Mouse (Mus musculus) forebrain, embryonic 16.5 days (tissue): ENCODE measurements around the gene Iffo2. TPM values are rescaled to one million over a fixed set of nuclear protein-coding genes. Genes with fewer than 3 reads are reported as not detected.
A peak's percentile ranks its signal among the peaks of the same experiment; 100 is the strongest.

ENCODE experiments used
- ATAC-seq: fragments of 200-750 bp; cut with Nextera tagmentation; 2 replicates; pipeline ENCODE4 v1.8.0; 2017; ENCODE audit warnings: mild to moderate bottlenecking, moderate library complexity
- H3K27ac ChIP-seq: fragments of 300-500 bp; sonication (generic); 2 replicates; pipeline ENCODE4 v1.5.1; 2014; ENCODE audit warnings: low read length, control low read depth
- H3K27me3 ChIP-seq: fragments of 300-500 bp; sonication (generic); replicated peaks from 2 replicates; pipeline ENCODE4 v1.6.1; 2014; ENCODE audit warnings: low read length; ENCODE audit not compliant: control insufficient read depth, insufficient read depth
- H3K36me3 ChIP-seq: fragments of 300-500 bp; sonication (generic); 2 replicates; pipeline ENCODE4 v1.6.1; 2014; ENCODE audit not compliant: control insufficient read depth, insufficient read depth
- H3K4me1 ChIP-seq: fragments of 300-500 bp; sonication (generic); replicated peaks from 2 replicates; pipeline ENCODE4 v1.6.1; 2014; ENCODE audit warnings: low read length; ENCODE audit not compliant: control insufficient read depth, insufficient read depth
- H3K4me2 ChIP-seq: fragments of 300-500 bp; sonication (generic); 2 replicates; pipeline ENCODE4 v1.6.1; 2014; ENCODE audit warnings: mild to moderate bottlenecking, low read length, control low read depth
- H3K4me3 ChIP-seq: fragments of 300-500 bp; sonication (generic); replicated peaks from 2 replicates; pipeline ENCODE4 v1.5.1; 2014; ENCODE audit warnings: mild to moderate bottlenecking, low read length, control low read depth
- H3K9ac ChIP-seq: fragments of 300-500 bp; sonication (generic); replicated peaks from 2 replicates; pipeline ENCODE4 v1.6.1; 2014; ENCODE audit warnings: low read depth, low read length, control low read depth
- H3K9me3 ChIP-seq: fragments of 300-500 bp; sonication (generic); 2 replicates; pipeline ENCODE4 v1.6.1; 2016; ENCODE audit warnings: low read length; ENCODE audit not compliant: control insufficient read depth
- WGBS: fragments of 180-500 bp; shearing (Covaris S2); extraction: QIAGEN DNeasy Blood & Tissue Kit; methylation state at CpG from one replicate; pipeline ENCODE4 v1.1.7; 2014; 5-methylcytosine and 5-hydroxymethylcytosine counted together
- polyA plus RNA-seq: library from polyadenylated mRNA; unstranded; fragments of >200 nt; fragmentation: Nextera tagmentation; extraction: Ambion mirVana; gene quantifications from 2 replicates; pipeline ENCODE4 v1.2.1, GENCODE M21; 2015

Iffo2 gene
- polyA plus RNA-seq, 1 experiment from 2014 or later: 4.8 TPM

- H3K9me3 ChIP-seq: no peaks in the 10 kb centered on the region
- no peak overlapping the region for H3K27ac ChIP-seq
- H3K4me1 ChIP-seq: peaks cover 23% of the 10 kb centered on the region
- H3K4me2 ChIP-seq: peak overlapping the region; percentile 91
- no peaks in the 10 kb centered on the region for H3K27me3 ChIP-seq
- H3K36me3 ChIP-seq: no peaks in the 10 kb centered on the region
- no peak overlapping the region; the same call in 1 of the 2 replicates for H3K9ac ChIP-seq
- WGBS: 57% methylated on average over 14 of the region's 14 CpGs
- peak overlapping the region; percentile 64 for H3K4me3 ChIP-seq
- ATAC-seq: no peak
Observed at GRCm38 (mm10) chr4:139576251-139576880, 46.0 kb downstream of the Iffo2 start.

GRCm38 (mm10) chr4:139577006-139577405, 46.7 kb downstream of the Iffo2 start:
- Histone ChIP-seq H3K9me3 (no peaks in the 10 kb centered on the region), H3K27ac (no peak overlapping the region), H3K4me2 (peak overlapping the region; percentile 91; the same call in 1 of the 2 replicates), H3K4me3 (no peak overlapping the region), H3K36me3 (no peaks in the 10 kb centered on the region), H3K27me3 (no peaks in the 10 kb centered on the region), H3K4me1 (peaks cover 27% of the 10 kb centered on the region), H3K9ac (no peak overlapping the region)
- 89% methylated on average over 7 of the region's 7 CpGs for WGBS
- ATAC-seq: no peak

GRCm38 (mm10) chr4:139578389-139578788, 48.0 kb downstream of the Iffo2 start:
- Histone ChIP-seq H3K27ac (no peak overlapping the region), H3K4me2 (no peak overlapping the region), H3K9me3 (no peaks in the 10 kb centered on the region), H3K27me3 (no peaks in the 10 kb centered on the region), H3K4me1 (peaks cover 27% of the 10 kb centered on the region), H3K36me3 (no peaks in the 10 kb centered on the region), H3K4me3 (no peak overlapping the region), H3K9ac (no peak overlapping the region)
- ATAC-seq: no peak
- WGBS: 89% methylated on average over 8 of the region's 8 CpGs

GRCm38 (mm10) chr4:139579003-139579402, 48.7 kb downstream of the Iffo2 start:
- H3K9me3 ChIP-seq: no peaks in the 10 kb centered on the region
- H3K36me3 ChIP-seq: no peaks in the 10 kb centered on the region
- WGBS: 65% methylated on average over 10 of the region's 10 CpGs
- H3K4me1 ChIP-seq: peaks cover 27% of the 10 kb centered on the region
- no peak for ATAC-seq
- no peaks in the 10 kb centered on the region for H3K27me3 ChIP-seq
- no peak overlapping the region for H3K27ac ChIP-seq
- H3K9ac ChIP-seq: no peak overlapping the region
- H3K4me3 ChIP-seq: no peak overlapping the region
- H3K4me2 ChIP-seq: no peak overlapping the region

GRCm38 (mm10) chr4:139579466-139579865, 49.1 kb downstream of the Iffo2 start:
- 73% methylated on average over 6 of the region's 6 CpGs for WGBS
- Histone ChIP-seq H3K9me3 (no peaks in the 10 kb centered on the region), H3K4me1 (peaks cover 27% of the 10 kb centered on the region), H3K27me3 (no peaks in the 10 kb centered on the region), H3K9ac (no peak overlapping the region), H3K36me3 (no peaks in the 10 kb centered on the region), H3K4me2 (no peak overlapping the region), H3K4me3 (no peak overlapping the region), H3K27ac (no peak overlapping the region)
- ATAC-seq: no peak

GRCm38 (mm10) chr4:139580663-139581336, 50.5 kb downstream of the Iffo2 start:
- 10% methylated on average over 15 of the region's 15 CpGs for WGBS
- Histone ChIP-seq H3K4me3 (no peak overlapping the region), H3K9ac (peak overlapping the region; percentile 10), H3K9me3 (no peaks in the 10 kb centered on the region), H3K27ac (no peak overlapping the region), H3K4me2 (peak overlapping the region; percentile 1; the same call in 1 of the 2 replicates), H3K27me3 (no peaks in the 10 kb centered on the region), H3K4me1 (peaks cover 22% of the 10 kb centered on the region), H3K36me3 (no peaks in the 10 kb centered on the region)
- ATAC-seq: no peak

- ATAC-seq: 0 out of 2 replicates have a peak, but pooled peaks have one; percentile 23
- Histone ChIP-seq H3K4me2 (peak overlapping the region; percentile 1; the same call in 1 of the 2 replicates), H3K9me3 (no peaks in the 10 kb centered on the region), H3K27me3 (no peaks in the 10 kb centered on the region), H3K9ac (peak overlapping the region; percentile 10), H3K36me3 (no peaks in the 10 kb centered on the region), H3K27ac (no peak overlapping the region), H3K4me1 (peaks cover 16% of the 10 kb centered on the region), H3K4me3 (no peak overlapping the region)
- WGBS: 35% methylated on average over 6 of the region's 6 CpGs
Observed at GRCm38 (mm10) chr4:139581427-139582051, 51.2 kb downstream of the Iffo2 start.

GRCm38 (mm10) chr4:139582346-139582745, 52.0 kb downstream of the Iffo2 start:
- no peak overlapping the region for H3K27ac ChIP-seq
- H3K4me2 ChIP-seq: no peak overlapping the region
- no peaks in the 10 kb centered on the region for H3K36me3 ChIP-seq
- 86% methylated on average over 6 of the region's 6 CpGs for WGBS
- no peaks in the 10 kb centered on the region for H3K27me3 ChIP-seq
- H3K9ac ChIP-seq: no peak overlapping the region
- H3K4me1 ChIP-seq: peaks cover 11% of the 10 kb centered on the region
- H3K9me3 ChIP-seq: no peaks in the 10 kb centered on the region
- no peak overlapping the region for H3K4me3 ChIP-seq
- ATAC-seq: no peak

- no peak overlapping the region for H3K4me3 ChIP-seq
- H3K9ac ChIP-seq: no peak overlapping the region
- H3K9me3 ChIP-seq: no peaks in the 10 kb centered on the region
- H3K4me1 ChIP-seq: peaks cover 11% of the 10 kb centered on the region
- 37% methylated on average over 3 of the region's 3 CpGs for WGBS
- no peak overlapping the region for H3K27ac ChIP-seq
- H3K27me3 ChIP-seq: no peaks in the 10 kb centered on the region
- ATAC-seq: no peak
- H3K4me2 ChIP-seq: no peak overlapping the region
- no peaks in the 10 kb centered on the region for H3K36me3 ChIP-seq
Observed at GRCm38 (mm10) chr4:139582903-139583302, 52.6 kb downstream of the Iffo2 start.
